ENCODE assay signal across 28 mouse cellular contexts in the genomic region with DNA sequence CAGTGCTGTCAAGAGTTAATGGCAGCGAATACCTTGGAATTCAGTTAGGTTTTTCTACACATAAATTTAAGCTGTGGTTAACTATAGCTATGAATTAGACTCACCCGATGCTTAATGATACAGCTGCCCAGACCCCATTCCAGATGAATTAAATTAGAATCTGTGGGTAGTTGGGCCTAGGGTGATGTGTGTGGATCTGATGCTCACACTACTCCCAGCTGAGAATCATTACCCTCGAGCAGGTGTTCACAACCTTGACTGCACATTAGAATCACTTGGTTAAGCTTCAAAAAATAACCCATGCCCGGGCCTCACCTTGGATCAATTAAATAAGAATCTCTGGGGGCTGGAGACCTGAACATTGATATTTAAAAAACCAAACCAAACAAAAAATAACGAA.
DNase-seq lines count a peak whose midpoint lies in the region; ATAC-seq lines count a peak whose summit lies in the region.
"Had no signal": no experiment of that assay in that cellular context is flagged by ENCODE, and none has a peak within 500 bp of the region (broad histone marks: within the 10 kb centered on the region; RNA-seq: fewer than 3 reads in every experiment).

No protein-coding gene starts in this region.

- H3K36me3 ChIP-seq in embryonic facial prominence, embryonic 10.5 days (replicated peaks), result no peaks in the 10 kb centered on the region
- H3K36me3 ChIP-seq in embryonic facial prominence, embryonic 14.5 days (ENCODE audit: control insufficient read depth, insufficient read depth, low read length), result no peaks in the 10 kb centered on the region
- no peaks in the 10 kb centered on the region for H3K36me3 ChIP-seq in limb, embryonic 10.5 days
- H3K36me3 ChIP-seq in limb, embryonic 12.5 days, result no peaks in the 10 kb centered on the region
- H3K36me3 ChIP-seq: embryonic facial prominence, embryonic 12.5 days; embryonic facial prominence, embryonic 15.5 days; forebrain, embryonic 10.5 days; forebrain, embryonic 12.5 days; G1E had no signal

- intact Hi-C loops in left cerebral cortex, postnatal 10 days (cut with DNase I), result no loop called here

- peak; percentile 28 for DNase-seq in embryonic facial prominence, embryonic 10.5 days (ENCODE audit: low spot score)
- DNase-seq in embryonic facial prominence, embryonic 14.5 days (ENCODE audit: low spot score), result peak; percentile 7
- DNase-seq in limb, embryonic 10.5 days (ENCODE audit: low spot score), result peak; percentile 35
- no peak for DNase-seq in left cerebral cortex, postnatal 10 days (ENCODE audit: extremely low spot score in 1 of 2, low spot score in 2 of 2)
- no peak for DNase-seq in right cerebral cortex, postnatal 14 days
- no peak for DNase-seq in gastrocnemius, postnatal 10 days
- DNase-seq: adrenal gland, adult 8-10 months; adrenal gland, postnatal 14 days; adrenal gland, postnatal 36 days; B cell, adult 2 months; cerebellum, adult 11-12 months; cerebellum, adult 2 months; cerebellum, adult 9-10 months; cerebellum, postnatal 10 days; cerebellum, postnatal 25 days had no signal

- H3K27me3 ChIP-seq in embryonic facial prominence, embryonic 10.5 days (replicated peaks; ENCODE audit: low read depth, poor library complexity, severe bottlenecking), result no peaks in the 10 kb centered on the region
- H3K27me3 ChIP-seq in embryonic facial prominence, embryonic 14.5 days (replicated peaks; ENCODE audit: control insufficient read depth, insufficient read depth, low read length), result no peaks in the 10 kb centered on the region
- no peaks in the 10 kb centered on the region for H3K27me3 ChIP-seq in limb, embryonic 10.5 days (ENCODE audit: low read depth, poor library complexity, severe bottlenecking)
- H3K27me3 ChIP-seq in limb, embryonic 12.5 days, result no peaks in the 10 kb centered on the region
- H3K27me3 ChIP-seq: CH12.LX; embryonic facial prominence, embryonic 12.5 days; embryonic facial prominence, embryonic 15.5 days; forebrain, embryonic 12.5 days had no signal

- no peak overlapping the region for H3K27ac ChIP-seq in embryonic facial prominence, embryonic 10.5 days (replicated peaks)
- no peak overlapping the region for H3K27ac ChIP-seq in embryonic facial prominence, embryonic 14.5 days (replicated peaks; ENCODE audit: low read depth, low read length)
- H3K27ac ChIP-seq in limb, embryonic 10.5 days, result no peak overlapping the region
- no peak overlapping the region for H3K27ac ChIP-seq in limb, embryonic 12.5 days
- H3K27ac ChIP-seq: embryonic facial prominence, embryonic 12.5 days; embryonic facial prominence, embryonic 15.5 days; forebrain, embryonic 10.5 days; forebrain, embryonic 12.5 days had no signal

- no peaks in the 10 kb centered on the region for H3K9me3 ChIP-seq in embryonic facial prominence, embryonic 10.5 days
- H3K9me3 ChIP-seq in embryonic facial prominence, embryonic 14.5 days (ENCODE audit: control insufficient read depth, low read length), result no peaks in the 10 kb centered on the region
- H3K9me3 ChIP-seq in limb, embryonic 10.5 days (replicated peaks), result no peaks in the 10 kb centered on the region
- no peaks in the 10 kb centered on the region for H3K9me3 ChIP-seq in limb, embryonic 12.5 days
- H3K9me3 ChIP-seq: embryonic facial prominence, embryonic 12.5 days; embryonic facial prominence, embryonic 15.5 days; forebrain, embryonic 10.5 days; forebrain, embryonic 12.5 days; G1E had no signal

- WGBS in embryonic facial prominence, embryonic 10.5 days, result 65% methylated on average over 5 of the region's 5 CpGs
- WGBS in embryonic facial prominence, embryonic 14.5 days, result 42% methylated on average over 5 of the region's 5 CpGs
- WGBS in limb, embryonic 10.5 days, result 73% methylated on average over 5 of the region's 5 CpGs
- 35% methylated on average over 5 of the region's 5 CpGs for WGBS in limb, embryonic 12.5 days

- no peak overlapping the region for H3K4me2 ChIP-seq in embryonic facial prominence, embryonic 14.5 days (ENCODE audit: low read depth, low read length)
- no peak overlapping the region for H3K4me2 ChIP-seq in limb, embryonic 12.5 days
- H3K4me2 ChIP-seq: embryonic facial prominence, embryonic 12.5 days; embryonic facial prominence, embryonic 15.5 days; forebrain, embryonic 12.5 days had no signal

- no peak for ATAC-seq in embryonic facial prominence, embryonic 14.5 days (ENCODE audit: low read depth)
- ATAC-seq in limb, embryonic 12.5 days (ENCODE audit: insufficient number of reproducible peaks, insufficient read depth, low FRiP score, low TSS enrichment, low read depth), result peak; percentile 56; the same call in 1 of the 2 replicates
- ATAC-seq: activated CD4-positive, CD25-positive, alpha-beta regulatory T cell, adult 4 months; CD4-positive, CD25-positive, alpha-beta regulatory T cell, adult 4 months; forebrain, embryonic 14.5 days; forebrain, embryonic 16.5 days; Patski had no signal

- no peak overlapping the region for H3K4me3 ChIP-seq in embryonic facial prominence, embryonic 10.5 days
- no peak overlapping the region for H3K4me3 ChIP-seq in embryonic facial prominence, embryonic 14.5 days (ENCODE audit: low read depth, low read length)
- H3K4me3 ChIP-seq in limb, embryonic 10.5 days, result no peak overlapping the region
- no peak overlapping the region for H3K4me3 ChIP-seq in limb, embryonic 12.5 days (replicated peaks)
- H3K4me3 ChIP-seq: embryonic facial prominence, embryonic 12.5 days; embryonic facial prominence, embryonic 15.5 days; erythroblast, embryonic 14.5 days; forebrain, embryonic 10.5 days; forebrain, embryonic 12.5 days had no signal

- H3K9ac ChIP-seq in embryonic facial prominence, embryonic 14.5 days (ENCODE audit: low read depth, low read length), result no peak overlapping the region
- H3K9ac ChIP-seq in limb, embryonic 12.5 days (replicated peaks), result no peak overlapping the region
- H3K9ac ChIP-seq: embryonic facial prominence, embryonic 12.5 days; embryonic facial prominence, embryonic 15.5 days; forebrain, embryonic 12.5 days had no signal

- H3K4me1 ChIP-seq in embryonic facial prominence, embryonic 10.5 days, result no peaks in the 10 kb centered on the region
- no peaks in the 10 kb centered on the region for H3K4me1 ChIP-seq in embryonic facial prominence, embryonic 14.5 days (ENCODE audit: control insufficient read depth, insufficient read depth, low read length)
- H3K4me1 ChIP-seq in limb, embryonic 10.5 days, result peaks cover 6% of the 10 kb centered on the region; the same call in 1 of the 2 replicates
- H3K4me1 ChIP-seq in limb, embryonic 12.5 days (replicated peaks), result no peaks in the 10 kb centered on the region; the same call in 1 of the 2 replicates
- H3K4me1 ChIP-seq: embryonic facial prominence, embryonic 12.5 days; embryonic facial prominence, embryonic 15.5 days; forebrain, embryonic 10.5 days; forebrain, embryonic 12.5 days had no signal

Comparison
In these comparisons a context has a peak if more than half of its experiments do, and no peak if none do; other contexts are left out.
1. DNase-seq: peak in embryonic facial prominence, embryonic 10.5 days (single experiment), embryonic facial prominence, embryonic 14.5 days (single experiment) and limb, embryonic 10.5 days (single experiment); none in left cerebral cortex, postnatal 10 days (0 of 2), right cerebral cortex, postnatal 14 days (single experiment) and gastrocnemius, postnatal 10 days (single experiment).